Mouse (Mus musculus) MEL-GATA-1-ER (cell line): ENCODE measurements around the gene Dnaaf2.

ENCODE experiments used
- DNase-seq: peaks from one replicate; pipeline ENCODE4 v3.0.0-alpha.2; 2012; ENCODE audit warnings: low read depth; ENCODE audit errors: extremely low read depth

The Dnaaf2 gene

GRCm38 (mm10) chr12:69198985-69199384 lies 756 bp upstream of the Dnaaf2 start:
- no peak for DNase-seq

- DNase-seq = no peak
These were observed 658 bp downstream of the Dnaaf2 start for GRCm38 (mm10) chr12:69197378-69198163.

GRCm38 (mm10) chr12:69196444-69197377 lies 1.5 kb downstream of the Dnaaf2 start, which contains the start of gene Gm49383:
TSS of gene Gm49383 (minus strand) at chr12:69197104.
- no peak for DNase-seq

GRCm38 (mm10) chr12:69192637-69193036 lies 5.6 kb downstream of the Dnaaf2 start:
- DNase-seq = no peak

DNA sequence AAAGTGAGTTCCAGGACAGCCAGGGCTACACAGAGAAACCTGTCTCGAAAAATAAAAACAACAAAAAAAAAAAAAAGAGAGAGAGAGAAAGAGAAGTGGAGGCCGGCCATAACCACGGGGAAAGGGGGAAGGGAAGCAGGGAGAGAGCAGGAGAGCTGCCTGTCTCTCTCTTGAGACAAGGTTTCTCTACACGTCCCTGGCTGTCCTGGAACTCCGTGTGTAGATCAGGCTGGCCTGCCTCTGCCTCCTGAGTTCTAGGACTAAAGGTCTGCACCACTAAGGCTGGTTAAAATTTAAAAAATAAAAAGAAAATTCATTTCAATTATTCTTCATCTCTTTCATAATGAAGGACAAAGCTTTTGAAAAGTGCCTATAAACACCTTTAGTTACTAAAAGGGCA lies 6.8 kb downstream of the Dnaaf2 start:
- DNase-seq = no peak

- DNase-seq = no peak
These were observed 7.7 kb downstream of the Dnaaf2 start for GRCm38 (mm10) chr12:69190522-69190921.

DNA sequence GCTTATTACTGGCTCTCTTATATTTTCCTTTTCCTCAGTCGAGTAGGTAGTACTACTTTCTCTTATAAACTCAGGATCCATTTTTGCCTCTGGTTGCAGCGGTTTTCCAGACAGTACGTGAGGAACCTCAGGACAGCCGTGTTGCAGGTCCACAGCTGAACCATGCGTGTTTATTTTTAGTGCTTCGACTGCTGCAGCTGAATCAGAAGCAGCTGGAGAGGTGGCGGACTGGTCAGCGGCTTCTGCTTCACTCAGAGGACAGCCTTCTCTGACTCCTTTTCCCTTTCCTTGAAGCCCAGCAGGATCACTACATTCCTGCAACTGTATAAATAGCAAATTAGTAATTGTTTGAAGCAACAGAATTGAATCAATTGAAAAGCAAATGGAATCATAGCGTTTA lies 8.2 kb downstream of the Dnaaf2 start:
- DNase-seq = no peak

GRCm38 (mm10) chr12:69186811-69187471 lies 11.3 kb downstream of the Dnaaf2 start:
- no peak for DNase-seq

DNA sequence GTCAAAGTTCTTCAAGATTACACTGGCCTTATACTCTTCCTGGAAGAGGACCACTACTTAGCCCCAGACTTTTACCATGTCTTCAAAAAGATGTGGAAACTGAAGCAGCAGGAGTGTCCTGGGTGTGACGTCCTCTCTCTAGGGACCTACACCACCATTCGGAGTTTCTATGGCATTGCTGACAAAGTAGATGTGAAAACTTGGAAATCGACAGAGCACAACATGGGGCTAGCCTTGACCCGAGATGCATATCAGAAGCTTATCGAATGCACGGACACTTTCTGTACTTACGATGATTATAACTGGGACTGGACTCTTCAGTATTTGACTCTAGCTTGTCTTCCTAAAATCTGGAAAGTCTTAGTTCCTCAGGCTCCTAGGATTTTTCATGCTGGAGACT lies 12.9 kb downstream of the Dnaaf2 start:
- DNase-seq = no peak

DNA sequence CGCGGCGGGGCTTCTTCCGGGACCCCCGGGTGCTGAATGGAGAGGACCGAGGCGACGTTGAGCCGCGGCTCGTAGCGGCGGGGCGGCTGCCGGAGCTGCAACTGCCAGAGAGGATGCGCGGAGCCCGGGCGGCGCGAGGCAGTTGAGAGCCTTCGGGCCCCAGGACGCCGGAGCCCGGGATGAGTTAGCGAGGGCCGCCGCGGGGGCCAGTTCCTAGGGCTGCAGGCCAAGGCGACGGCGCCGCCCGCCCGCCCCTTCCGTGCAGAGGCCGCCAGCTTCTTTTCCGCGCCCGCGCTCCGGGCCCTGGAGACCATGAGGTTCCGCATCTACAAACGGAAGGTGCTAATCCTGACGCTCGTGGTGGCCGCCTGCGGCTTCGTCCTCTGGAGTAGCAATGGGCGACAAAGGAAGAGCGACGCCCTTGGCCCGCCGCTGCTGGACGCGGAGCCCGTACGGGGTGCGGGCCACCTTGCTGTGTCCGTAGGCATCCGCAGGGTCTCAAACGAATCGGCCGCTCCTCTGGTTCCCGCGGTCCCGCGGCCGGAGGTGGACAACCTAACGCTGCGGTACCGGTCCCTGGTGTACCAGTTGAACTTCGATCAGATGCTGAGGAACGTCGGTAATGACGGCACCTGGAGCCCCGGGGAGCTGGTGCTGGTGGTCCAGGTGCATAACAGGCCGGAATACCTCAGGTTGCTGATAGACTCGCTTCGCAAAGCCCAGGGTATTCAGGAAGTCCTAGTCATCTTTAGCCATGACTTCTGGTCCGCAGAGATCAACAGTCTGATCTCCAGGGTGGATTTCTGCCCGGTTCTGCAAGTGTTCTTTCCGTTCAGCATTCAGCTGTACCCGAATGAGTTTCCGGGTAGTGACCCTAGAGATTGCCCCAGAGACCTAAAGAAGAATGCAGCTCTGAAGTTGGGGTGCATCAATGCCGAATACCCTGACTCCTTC lies 13.6 kb downstream of the Dnaaf2 start:
- no peak for DNase-seq

DNA sequence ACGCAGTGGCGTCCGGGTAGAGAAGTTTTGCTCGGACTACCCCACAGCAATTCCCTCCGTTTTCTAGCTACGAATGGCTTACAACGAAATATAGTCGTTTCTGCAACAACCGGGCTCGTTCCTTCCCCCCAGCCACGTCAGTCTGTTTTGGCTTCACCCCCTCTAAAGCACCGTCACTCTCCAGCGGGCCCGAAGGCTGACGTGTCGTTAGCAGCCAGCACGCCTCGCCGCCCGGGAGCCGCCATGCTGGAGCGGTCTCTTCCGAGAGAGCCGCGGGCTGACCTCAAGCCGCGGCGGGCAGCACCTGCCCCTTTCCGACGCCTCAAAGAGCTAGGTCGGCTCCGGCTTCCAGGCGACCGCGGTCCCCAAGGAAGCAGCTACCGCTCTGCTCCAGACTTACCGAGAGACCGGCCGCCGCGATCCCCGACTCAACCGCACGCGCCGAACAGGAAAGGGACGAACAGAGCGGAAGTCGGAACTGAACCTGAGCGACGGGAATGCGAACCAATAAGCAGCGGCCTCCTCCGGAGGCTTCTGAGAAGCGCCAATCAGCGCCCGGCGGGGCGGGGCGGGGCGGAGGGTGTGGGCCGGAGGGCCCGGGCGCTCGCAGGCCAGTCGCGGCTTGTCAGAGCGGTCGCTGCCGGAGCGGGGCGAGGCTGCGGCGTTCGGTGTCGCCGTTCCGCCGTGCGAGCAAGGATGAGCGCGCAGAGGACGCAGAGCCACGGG lies 14.5 kb downstream of the Dnaaf2 start, which contains the start of the genes Rpl36al and Mgat2:
TSS of gene Rpl36al (minus strand) at position 501 of the 726 bp plus-strand sequence.
TSS of gene Mgat2 (plus strand) at position 575 of the 726 bp plus-strand sequence.
- DNase-seq = peak; percentile 94

DNA sequence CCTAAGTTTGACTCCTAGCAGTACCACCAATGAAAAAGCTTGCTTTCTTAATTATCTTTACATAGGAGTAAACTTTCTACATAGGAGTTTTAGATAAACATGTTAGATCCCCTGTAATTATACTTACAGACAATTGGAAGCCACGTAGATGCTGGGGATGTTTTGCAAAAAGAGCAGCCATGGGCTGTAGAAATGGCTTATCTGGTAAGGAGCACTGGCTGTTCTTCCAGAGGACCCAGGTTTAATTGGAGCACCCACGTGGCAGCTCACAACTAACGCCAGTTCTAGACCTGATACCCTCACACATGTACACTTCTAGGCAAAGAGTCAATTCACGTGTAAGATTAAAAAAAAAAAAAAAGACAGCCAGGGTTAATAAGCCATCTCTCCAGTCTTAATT lies 16.4 kb downstream of the Dnaaf2 start:
- DNase-seq = no peak

DNA sequence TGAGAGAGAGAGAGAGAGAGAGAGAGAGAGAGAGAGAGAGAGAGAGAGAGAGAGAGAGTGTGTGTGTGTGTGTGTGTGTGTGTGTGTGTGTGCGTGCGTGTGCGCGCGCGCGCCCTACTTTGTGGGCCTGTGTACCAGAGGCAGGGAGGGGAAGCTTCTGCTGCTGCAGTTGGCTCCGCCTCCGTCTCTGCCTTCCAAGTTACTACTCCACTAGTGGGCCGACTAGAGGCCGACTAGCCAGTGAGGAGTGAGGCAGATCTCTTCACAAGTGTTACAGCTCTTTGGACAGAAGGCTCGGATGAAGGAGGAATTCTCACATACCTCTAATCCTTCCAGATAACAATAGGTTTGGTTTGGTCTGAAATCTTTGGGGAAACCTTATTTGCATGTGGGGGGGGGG lies 18.9 kb downstream of the Dnaaf2 start:
- no peak for DNase-seq

GRCm38 (mm10) chr12:69177526-69177925 lies 20.7 kb downstream of the Dnaaf2 start:
- no peak for DNase-seq

GRCm38 (mm10) chr12:69175975-69176374 lies 22.3 kb downstream of the Dnaaf2 start:
- DNase-seq = no peak

DNA sequence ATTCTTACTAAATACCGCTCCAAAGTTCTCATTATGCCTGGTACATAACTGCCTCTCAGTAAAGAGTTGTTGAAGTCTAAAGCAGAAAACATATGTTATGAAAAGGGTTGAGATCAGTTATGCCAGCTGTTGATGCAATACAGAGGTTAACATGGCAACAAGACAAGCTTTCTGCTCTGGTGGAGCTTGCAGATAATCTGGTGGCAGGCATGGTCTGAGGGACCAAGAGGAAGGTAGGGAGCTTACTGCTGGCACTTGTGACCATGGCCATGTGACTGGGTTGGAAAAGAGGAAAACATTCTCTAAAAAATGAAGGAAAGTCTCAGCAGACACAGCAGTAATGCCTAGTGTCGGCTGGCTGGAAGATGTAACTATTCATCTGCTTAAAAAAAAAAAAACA lies 26.9 kb downstream of the Dnaaf2 start:
- DNase-seq = no peak

DNA sequence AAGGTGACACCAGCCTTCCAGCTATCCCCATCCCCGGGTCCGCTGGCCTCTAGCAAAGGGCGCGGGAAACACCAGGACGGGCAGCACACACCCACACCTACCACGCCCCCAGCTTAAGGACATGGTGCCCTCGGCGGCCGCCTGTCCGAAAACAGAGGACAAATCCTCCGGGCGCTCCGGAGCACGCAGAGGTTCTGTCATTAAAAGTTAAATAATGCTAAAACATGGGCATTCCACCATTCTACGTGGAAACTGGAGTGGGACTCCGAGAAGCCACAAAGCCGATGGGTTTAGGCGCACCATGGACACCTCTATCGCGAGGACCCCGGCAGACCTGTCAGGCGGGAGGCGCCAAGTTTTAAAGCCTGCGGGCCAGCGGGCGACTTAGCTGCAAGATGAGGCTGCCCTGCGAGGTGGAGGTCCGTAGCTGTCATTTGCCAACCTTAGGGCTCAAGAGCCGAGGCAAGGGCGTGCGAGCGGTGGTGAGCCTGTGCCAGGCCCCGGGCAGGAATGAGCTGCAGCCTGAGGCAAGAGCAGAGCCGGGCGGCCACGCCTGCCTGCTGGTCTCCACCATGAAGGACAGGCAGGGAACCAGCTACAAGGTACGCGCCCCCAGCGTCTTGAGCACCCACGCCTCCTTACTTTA lies 29.6 kb downstream of the Dnaaf2 start, which contains the start of gene Lrr1:
TSS of gene Lrr1 (plus strand) at position 354 of the 646 bp plus-strand sequence.
- peak; percentile 72 for DNase-seq

DNA sequence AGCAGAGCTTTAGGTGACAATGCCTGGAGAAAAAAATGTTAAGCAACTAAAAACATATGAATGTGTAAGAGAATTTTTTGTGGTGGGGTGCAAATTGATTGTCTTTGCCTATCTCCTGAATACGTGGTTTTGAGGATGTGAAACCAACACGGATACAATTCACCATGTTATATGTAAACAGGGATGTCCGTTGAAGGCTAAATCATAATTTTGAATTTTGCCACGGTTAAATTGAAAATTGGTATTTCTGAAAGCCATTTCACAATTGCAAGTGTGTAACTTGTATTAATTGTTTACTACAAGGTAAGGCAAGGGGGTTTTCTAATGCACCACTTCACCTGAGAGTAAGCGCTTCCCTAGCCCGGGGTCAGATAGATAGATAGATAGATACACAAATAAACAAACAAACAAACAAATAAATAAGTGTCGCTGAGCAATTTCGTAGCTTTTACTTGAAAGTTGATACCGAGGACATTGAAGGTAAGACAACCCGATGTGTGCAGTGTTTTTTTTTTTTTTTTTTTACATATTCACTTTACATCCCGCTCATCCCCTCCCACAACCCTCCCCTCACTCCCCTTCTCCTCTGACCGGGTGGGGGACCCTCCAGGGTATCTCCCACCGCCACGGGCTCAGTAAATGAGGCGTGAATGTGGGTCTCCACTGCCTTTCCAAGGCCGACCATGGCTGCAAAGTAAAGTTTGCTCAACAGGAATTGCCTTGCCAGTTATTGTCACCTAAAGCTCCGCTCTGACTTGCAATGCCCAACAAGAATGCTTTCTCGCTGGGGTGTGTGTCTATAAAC lies 30.4 kb downstream of the Dnaaf2 start:
- no peak for DNase-seq
